Mouse (Mus musculus): ENCODE measurements at regions not wholly inside any gene's neighbourhood (a gene's known extent, or its start where the extent isn't known, plus 50 kb on each side); places are given as distances from the start of the nearest gene placed in this dataset.

- H3K4me3 ChIP-seq (ENCODE audit: low read length) = no peak overlapping the region
- H3K4me2 ChIP-seq (ENCODE audit: low read depth, low read length) = no peak overlapping the region
- H3K4me1 ChIP-seq (replicated peaks; ENCODE audit: control insufficient read depth, insufficient read depth, low read length) = peaks cover 3% of the 10 kb centered on the region; the same call in 1 of the 2 replicates
- H3K27me3 ChIP-seq (ENCODE audit: control insufficient read depth, insufficient read depth, low read depth, low read length) = no peaks in the 10 kb centered on the region
- no peak overlapping the region for H3K27ac ChIP-seq (ENCODE audit: low read length)
- no peaks in the 10 kb centered on the region for H3K36me3 ChIP-seq (ENCODE audit: control insufficient read depth, insufficient read depth, low read length)
- ATAC-seq (ENCODE audit: low read depth) = no peak
- peaks cover 4% of the 10 kb centered on the region; the same call in 1 of the 2 replicates for H3K9me3 ChIP-seq (ENCODE audit: control insufficient read depth, low read length)
- H3K9ac ChIP-seq (ENCODE audit: low read length) = no peak overlapping the region
- 92% methylated on average over 4 of the region's 4 CpGs for WGBS
Measured at GRCm38 (mm10) chr4:149829964-149830363, 55.9 kb upstream of the Slc25a33 start.

- Histone ChIP-seq H3K4me3 (ENCODE audit: low read length) (no peak overlapping the region), H3K4me2 (ENCODE audit: low read depth, low read length) (no peak overlapping the region), H3K27ac (ENCODE audit: low read length) (no peak overlapping the region), H3K9me3 (ENCODE audit: control insufficient read depth, low read length) (peaks cover 4% of the 10 kb centered on the region; the same call in 1 of the 2 replicates), H3K27me3 (ENCODE audit: control insufficient read depth, insufficient read depth, low read depth, low read length) (no peaks in the 10 kb centered on the region), H3K36me3 (ENCODE audit: control insufficient read depth, insufficient read depth, low read length) (no peaks in the 10 kb centered on the region), H3K4me1 (replicated peaks; ENCODE audit: control insufficient read depth, insufficient read depth, low read length) (peaks cover 3% of the 10 kb centered on the region; the same call in 1 of the 2 replicates), H3K9ac (ENCODE audit: low read length) (no peak overlapping the region)
- ATAC-seq (ENCODE audit: low read depth) = no peak
- 94% methylated on average over 4 of the region's 4 CpGs for WGBS
Measured at GRCm38 (mm10) chr4:149827784-149828183, 53.7 kb upstream of the Slc25a33 start.

Data from lung, embryonic 16.5 days (tissue).